Mouse (Mus musculus) ovary, adult 2 months (tissue): ENCODE results near the gene Kcnip3. TPM values are rescaled to one million over a fixed set of nuclear protein-coding genes. Genes with fewer than 3 reads are reported as not detected.

Experiments
- polyA plus RNA-seq: library from polyadenylated mRNA; depleted of rRNA; stranded (reverse); fragments of >200 nt; gene quantifications from 2 replicates; pipeline ENCODE4 v1.2.3, GENCODE M21; 2012; rRNA removed

Gene Kcnip3
- 32.2 and 33.3 TPM in 2 replicates for polyA plus RNA-seq

GRCm38 (mm10) chr2:127522006-127522441 lies at the start of gene Kcnip3:
TSS of gene Kcnip3 (minus strand) at chr2:127522094.

GRCm38 (mm10) chr2:127541185-127541584 lies 19.3 kb upstream of the Kcnip3 start, which contains the start of gene Prom2:
TSS of gene Prom2 (minus strand) at chr2:127541467.

GRCm38 (mm10) chr2:127444055-127444789 lies 77.7 kb downstream of the Kcnip3 start, which contains the start of gene Fahd2a:
TSS of gene Fahd2a (minus strand) at chr2:127444565.

GRCm38 (mm10) chr2:127424977-127425376 lies 96.9 kb downstream of the Kcnip3 start, which contains the start of gene Gpat2:
TSS of gene Gpat2 (plus strand) at chr2:127425199.

Other genes starting within 250 kb of the Kcnip3 start
- 7.4 and 9.4 TPM in 2 replicates for gene Dusp2, start 185.9 kb downstream of the Kcnip3 start, polyA plus RNA-seq
- gene Astl, start 183.5 kb downstream of the Kcnip3 start, polyA plus RNA-seq: 17.6 and 21.6 TPM in 2 replicates
- gene Adra2b, start 158.9 kb downstream of the Kcnip3 start, polyA plus RNA-seq: 0.50 and 0.56 TPM in 2 replicates
- 2.0 and 2.4 TPM in 2 replicates for gene Gpat2, start 96.9 kb downstream of the Kcnip3 start, polyA plus RNA-seq
- gene Fahd2a, start 77.5 kb downstream of the Kcnip3 start, polyA plus RNA-seq: 21.6 and 24.4 TPM in 2 replicates
- 3.0 and 3.2 TPM in 2 replicates for gene Prom2, start 19.4 kb upstream of the Kcnip3 start, polyA plus RNA-seq
- 2.7 and 3.5 TPM in 2 replicates for gene Zfp661, start 65.0 kb upstream of the Kcnip3 start, polyA plus RNA-seq
- 46.1 and 71.2 TPM in 2 replicates for gene Mrps5, start 65.1 kb upstream of the Kcnip3 start, polyA plus RNA-seq
- gene Mal, start 134.6 kb upstream of the Kcnip3 start, polyA plus RNA-seq: 3.4 and 4.1 TPM in 2 replicates
- gene Mall, start 207.8 kb upstream of the Kcnip3 start, polyA plus RNA-seq: 8.7 and 8.9 TPM in 2 replicates